Mouse (Mus musculus): ENCODE data around the gene Ppp1r15a. TPM values are rescaled to one million over a fixed set of nuclear protein-coding genes. Genes with fewer than 3 reads are reported as not detected.
A peak's percentile ranks its signal among the peaks of the same experiment; 100 is the strongest.
"Not testable (repeated sequence)": the region's sequence is repeated elsewhere in the genome, so short reads cannot be mapped to it uniquely, and the experiment has no call there.

The Ppp1r15a gene
- polyA plus RNA-seq, 1 experiment from 2014 or later: 24.8 TPM

- Histone ChIP-seq H3K27ac (ENCODE audit: low read length) (no peak overlapping the region), H3K4me3 (ENCODE audit: low read length) (no peak overlapping the region), H3K4me2 (replicated peaks; ENCODE audit: low read depth, low read length) (no peak overlapping the region), H3K9me3 (ENCODE audit: low read length) (no peaks in the 10 kb centered on the region), H3K4me1 (ENCODE audit: insufficient read depth, low read length) (peaks cover 11% of the 10 kb centered on the region), H3K36me3 (ENCODE audit: insufficient read depth, low read length) (no peaks in the 10 kb centered on the region), H3K9ac (replicated peaks; ENCODE audit: low read length) (no peak overlapping the region), H3K27me3 (ENCODE audit: insufficient read depth, low read length) (no peaks in the 10 kb centered on the region)
- no peak for ATAC-seq (ENCODE audit: low FRiP score, low TSS enrichment)
- WGBS: 81% methylated on average over 1 of the region's 1 CpGs
These were observed 9.6 kb upstream of the Ppp1r15a start for GRCm38 (mm10) chr7:45535676-45536075.

GRCm38 (mm10) chr7:45530643-45531042, 4.6 kb upstream of the Ppp1r15a start:
- Histone ChIP-seq H3K27ac (ENCODE audit: low read length) (peak overlapping the region; percentile 43), H3K4me3 (ENCODE audit: low read length) (peak overlapping the region; percentile 16; the same call in 1 of the 2 replicates), H3K9ac (replicated peaks; ENCODE audit: low read length) (peak overlapping the region; percentile 45), H3K4me1 (ENCODE audit: insufficient read depth, low read length) (peaks cover 28% of the 10 kb centered on the region), H3K27me3 (ENCODE audit: insufficient read depth, low read length) (no peaks in the 10 kb centered on the region), H3K36me3 (ENCODE audit: insufficient read depth, low read length) (no peaks in the 10 kb centered on the region), H3K9me3 (ENCODE audit: low read length) (no peaks in the 10 kb centered on the region), H3K4me2 (replicated peaks; ENCODE audit: low read depth, low read length) (peak overlapping the region; percentile 33)
- no peak for ATAC-seq (ENCODE audit: low FRiP score, low TSS enrichment)
- 52% methylated on average over 2 of the region's 2 CpGs for WGBS

GRCm38 (mm10) chr7:45529461-45529860, 3.4 kb upstream of the Ppp1r15a start:
- Histone ChIP-seq H3K4me2 (replicated peaks; ENCODE audit: low read depth, low read length) (peak overlapping the region; percentile 33), H3K4me3 (ENCODE audit: low read length) (no peak overlapping the region), H3K36me3 (ENCODE audit: insufficient read depth, low read length) (no peaks in the 10 kb centered on the region), H3K27me3 (ENCODE audit: insufficient read depth, low read length) (no peaks in the 10 kb centered on the region), H3K4me1 (ENCODE audit: insufficient read depth, low read length) (peaks cover 39% of the 10 kb centered on the region), H3K9me3 (ENCODE audit: low read length) (no peaks in the 10 kb centered on the region), H3K9ac (replicated peaks; ENCODE audit: low read length) (peak overlapping the region; percentile 50; the same call in 1 of the 2 replicates), H3K27ac (ENCODE audit: low read length) (peak overlapping the region; percentile 71)
- WGBS: 5% methylated on average over 6 of the region's 6 CpGs
- no peak for ATAC-seq (ENCODE audit: low FRiP score, low TSS enrichment)

GRCm38 (mm10) chr7:45527169-45527568, 1.1 kb upstream of the Ppp1r15a start:
- not testable (repeated sequence) for H3K27ac ChIP-seq (ENCODE audit: low read length); H3K36me3 ChIP-seq (ENCODE audit: insufficient read depth, low read length); H3K9me3 ChIP-seq (ENCODE audit: low read length); H3K27me3 ChIP-seq (ENCODE audit: insufficient read depth, low read length); H3K4me3 ChIP-seq (ENCODE audit: low read length); H3K9ac ChIP-seq (replicated peaks; ENCODE audit: low read length); ATAC-seq (ENCODE audit: low FRiP score, low TSS enrichment)
- 91% methylated on average over 6 of the region's 6 CpGs for WGBS
- Histone ChIP-seq H3K4me1 (ENCODE audit: insufficient read depth, low read length) (peaks cover 52% of the 10 kb centered on the region), H3K4me2 (replicated peaks; ENCODE audit: low read depth, low read length) (0 out of 2 replicates have a peak overlapping the region, but pooled peaks have one; percentile 89)

GRCm38 (mm10) chr7:45526474-45527120, 529 bp upstream of the Ppp1r15a start:
- peaks cover 52% of the 10 kb centered on the region for H3K4me1 ChIP-seq (ENCODE audit: insufficient read depth, low read length)
- H3K4me2 ChIP-seq (replicated peaks; ENCODE audit: low read depth, low read length): peak overlapping the region; percentile 89
- H3K27ac ChIP-seq (ENCODE audit: low read length): peak overlapping the region; percentile 85
- H3K27me3 ChIP-seq (ENCODE audit: insufficient read depth, low read length): no peaks in the 10 kb centered on the region
- H3K4me3 ChIP-seq (ENCODE audit: low read length): peak overlapping the region; percentile 76
- peak overlapping the region; percentile 80 for H3K9ac ChIP-seq (replicated peaks; ENCODE audit: low read length)
- WGBS: 21% methylated on average over 7 of the region's 7 CpGs
- no peaks in the 10 kb centered on the region for H3K9me3 ChIP-seq (ENCODE audit: low read length)
- no peak for ATAC-seq (ENCODE audit: low FRiP score, low TSS enrichment)
- H3K36me3 ChIP-seq (ENCODE audit: insufficient read depth, low read length): no peaks in the 10 kb centered on the region

- peak overlapping the region; percentile 89 for H3K4me2 ChIP-seq (replicated peaks; ENCODE audit: low read depth, low read length)
- 14% methylated on average over 12 of the region's 12 CpGs for WGBS
- H3K36me3 ChIP-seq (ENCODE audit: insufficient read depth, low read length): no peaks in the 10 kb centered on the region
- peak overlapping the region; percentile 85 for H3K27ac ChIP-seq (ENCODE audit: low read length)
- peaks cover 48% of the 10 kb centered on the region for H3K4me1 ChIP-seq (ENCODE audit: insufficient read depth, low read length)
- no peaks in the 10 kb centered on the region for H3K27me3 ChIP-seq (ENCODE audit: insufficient read depth, low read length)
- peak overlapping the region; percentile 76 for H3K4me3 ChIP-seq (ENCODE audit: low read length)
- peak overlapping the region; percentile 80 for H3K9ac ChIP-seq (replicated peaks; ENCODE audit: low read length)
- H3K9me3 ChIP-seq (ENCODE audit: low read length): no peaks in the 10 kb centered on the region
- no peak for ATAC-seq (ENCODE audit: low FRiP score, low TSS enrichment)
These were observed 1.0 kb downstream of the Ppp1r15a start for GRCm38 (mm10) chr7:45524841-45525621.

- no peak for ATAC-seq (ENCODE audit: low FRiP score, low TSS enrichment)
- Histone ChIP-seq H3K4me2 (replicated peaks; ENCODE audit: low read depth, low read length) (peak overlapping the region; percentile 22), H3K4me3 (ENCODE audit: low read length) (peak overlapping the region; percentile 3; the same call in 1 of the 2 replicates), H3K27me3 (ENCODE audit: insufficient read depth, low read length) (no peaks in the 10 kb centered on the region), H3K36me3 (ENCODE audit: insufficient read depth, low read length) (no peaks in the 10 kb centered on the region), H3K9ac (replicated peaks; ENCODE audit: low read length) (peak overlapping the region; percentile 5; the same call in 1 of the 2 replicates), H3K9me3 (ENCODE audit: low read length) (no peaks in the 10 kb centered on the region), H3K4me1 (ENCODE audit: insufficient read depth, low read length) (peaks cover 35% of the 10 kb centered on the region), H3K27ac (ENCODE audit: low read length) (no peak overlapping the region)
- 77% methylated on average over 13 of the region's 13 CpGs for WGBS
These were observed 2.3 kb downstream of the Ppp1r15a start for GRCm38 (mm10) chr7:45523678-45524170.

GRCm38 (mm10) chr7:45522957-45523676, 3.0 kb downstream of the Ppp1r15a start:
- peak overlapping the region; percentile 5 for H3K9ac ChIP-seq (replicated peaks; ENCODE audit: low read length)
- peaks cover 35% of the 10 kb centered on the region for H3K4me1 ChIP-seq (ENCODE audit: insufficient read depth, low read length)
- peak overlapping the region; percentile 3; the same call in 1 of the 2 replicates for H3K4me3 ChIP-seq (ENCODE audit: low read length)
- H3K36me3 ChIP-seq (ENCODE audit: insufficient read depth, low read length): no peaks in the 10 kb centered on the region
- H3K27me3 ChIP-seq (ENCODE audit: insufficient read depth, low read length): no peaks in the 10 kb centered on the region
- H3K27ac ChIP-seq (ENCODE audit: low read length): peak overlapping the region; percentile 27
- WGBS: 53% methylated on average over 18 of the region's 18 CpGs
- H3K4me2 ChIP-seq (replicated peaks; ENCODE audit: low read depth, low read length): peak overlapping the region; percentile 22
- H3K9me3 ChIP-seq (ENCODE audit: low read length): no peaks in the 10 kb centered on the region
- ATAC-seq (ENCODE audit: low FRiP score, low TSS enrichment): no peak

- Histone ChIP-seq H3K4me3 (ENCODE audit: low read length) (peak overlapping the region; percentile 61), H3K27ac (ENCODE audit: low read length) (0 out of 2 replicates have a peak overlapping the region, but pooled peaks have one; percentile 13), H3K4me2 (replicated peaks; ENCODE audit: low read depth, low read length) (peak overlapping the region; percentile 52), H3K4me1 (ENCODE audit: insufficient read depth, low read length) (peaks cover 35% of the 10 kb centered on the region), H3K27me3 (ENCODE audit: insufficient read depth, low read length) (no peaks in the 10 kb centered on the region), H3K9ac (replicated peaks; ENCODE audit: low read length) (peak overlapping the region; percentile 74; the same call in 1 of the 2 replicates), H3K9me3 (ENCODE audit: low read length) (no peaks in the 10 kb centered on the region), H3K36me3 (ENCODE audit: insufficient read depth, low read length) (no peaks in the 10 kb centered on the region)
- no peak for ATAC-seq (ENCODE audit: low FRiP score, low TSS enrichment)
- 55% methylated on average over 16 of the region's 16 CpGs for WGBS
These were observed 3.8 kb downstream of the Ppp1r15a start for GRCm38 (mm10) chr7:45522194-45522752.
